In genomic region chr11:70027397-70027796, GRCm38 (mm10) we compare ENCODE assay signal across 9 mouse cellular contexts. TPM values are rescaled to one million over a fixed set of nuclear protein-coding genes. Genes with fewer than 3 reads are reported as not detected.
DNase-seq lines count a peak whose midpoint lies in the region; ATAC-seq lines count a peak whose summit lies in the region.
"Had no signal": no experiment of that assay in that cellular context is flagged by ENCODE, and none has a peak within 500 bp of the region (broad histone marks: within the 10 kb centered on the region; RNA-seq: fewer than 3 reads in every experiment).

No protein-coding gene starts in this region.

- WGBS in midbrain, embryonic 13.5 days: 27% methylated on average over 9 of the region's 9 CpGs

- peak overlapping the region; percentile 74 for H3K4me2 ChIP-seq in midbrain, embryonic 13.5 days (replicated peaks)

- peak overlapping the region; percentile 57 for H3K9ac ChIP-seq in midbrain, embryonic 13.5 days (replicated peaks)

- no peaks in the 10 kb centered on the region for H3K27me3 ChIP-seq in midbrain, embryonic 13.5 days

- H3K27ac ChIP-seq in midbrain, embryonic 13.5 days: peak overlapping the region; percentile 96

- intact Hi-C loops in heart, postnatal 25 days (cut with DNase I): no loop called here

- H3K4me1 ChIP-seq in midbrain, embryonic 13.5 days (replicated peaks): peaks cover 85% of the 10 kb centered on the region

- peak overlapping the region; percentile 43 for H3K4me3 ChIP-seq in midbrain, embryonic 13.5 days (replicated peaks)

- no peaks in the 10 kb centered on the region for H3K9me3 ChIP-seq in midbrain, embryonic 13.5 days

- no peak for ATAC-seq in cerebellum, adult (ENCODE audit: insufficient number of reproducible peaks, low FRiP score, low TSS enrichment)
- no peak for ATAC-seq in midbrain, embryonic 13.5 days
- no peak for ATAC-seq in inflammation-experienced regulatory T-cells, adult 6 months

- DNase-seq in cerebellum, adult 18-20 months: peak; percentile 68 to 77
- peak; percentile 43 for DNase-seq in retina, postnatal 1 day
- DNase-seq in retina, embryonic 14.5 days (ENCODE audit: low spot score): no peak
- DNase-seq in heart, postnatal 25 days (ENCODE audit: low spot score): peak; percentile 34
- no peak for DNase-seq in ovary, postnatal 14 days (ENCODE audit: low spot score)

- H3K36me3 ChIP-seq in midbrain, embryonic 13.5 days: peaks cover 20% of the 10 kb centered on the region

RNA-seq across cellular contexts. Expression of gene Dlg4, which starts 10.7 kb away (rescaled TPM):
- total RNA-seq in heart, postnatal 25 days (2021): 1 to 10 TPM; 6.6 to 8.1 TPM
- 34.9 and 37.2 TPM in 2 replicates for polyA plus RNA-seq in midbrain, embryonic 13.5 days (2015; fragmentation: Nextera tagmentation; extraction: Ambion mirVana)
- polyA plus RNA-seq in inflammation-experienced regulatory T-cells, adult 6 months (2017; shearing (Covaris generic)): 10 to 100 TPM in 2 of 3 experiments, 1 to 10 TPM in 1; 7.1 to 14.6 (median 11.2) TPM

RNA-seq across cellular contexts. Expression of gene Acadvl, which starts 12.2 kb away (rescaled TPM):
- total RNA-seq in heart, postnatal 25 days (2021): 1,000 to 10,000 TPM; 1,206 to 1,290 TPM
- 48.4 and 51.7 TPM in 2 replicates for polyA plus RNA-seq in midbrain, embryonic 13.5 days (2015; fragmentation: Nextera tagmentation; extraction: Ambion mirVana)
- 100 to 1,000 TPM; 110 to 132 (median 128) TPM for polyA plus RNA-seq in inflammation-experienced regulatory T-cells, adult 6 months (2017; shearing (Covaris generic))

RNA-seq across cellular contexts. Expression of gene Asgr1, which starts 26.5 kb away (rescaled TPM):
- not detected for total RNA-seq in heart, postnatal 25 days (2021)
- polyA plus RNA-seq in midbrain, embryonic 13.5 days (2015; fragmentation: Nextera tagmentation; extraction: Ambion mirVana): 0.97 and 1.1 TPM in 2 replicates
- polyA plus RNA-seq in inflammation-experienced regulatory T-cells, adult 6 months (2017; shearing (Covaris generic)): not detected
- total RNA-seq: CH12.LX had no signal

RNA-seq across cellular contexts. Expression of gene Dvl2, which starts 27.0 kb away (rescaled TPM):
- 1 to 10 TPM; 3.9 to 5.2 TPM for total RNA-seq in heart, postnatal 25 days (2021)
- 27.6 and 35.4 TPM in 2 replicates for polyA plus RNA-seq in midbrain, embryonic 13.5 days (2015; fragmentation: Nextera tagmentation; extraction: Ambion mirVana)
- 1 to 10 TPM; 2.5 to 5.0 (median 4.9) TPM for polyA plus RNA-seq in inflammation-experienced regulatory T-cells, adult 6 months (2017; shearing (Covaris generic))

RNA-seq across cellular contexts. Expression of gene Phf23, which starts 31.8 kb away (rescaled TPM):
- total RNA-seq in heart, postnatal 25 days (2021): 10 to 100 TPM; 22.6 to 25.3 TPM
- polyA plus RNA-seq in midbrain, embryonic 13.5 days (2015; fragmentation: Nextera tagmentation; extraction: Ambion mirVana): 74.2 and 82.2 TPM in 2 replicates
- polyA plus RNA-seq in inflammation-experienced regulatory T-cells, adult 6 months (2017; shearing (Covaris generic)): 10 to 100 TPM; 32.7 to 38.3 (median 36.0) TPM

Comparison
In these comparisons a context has a peak if more than half of its experiments do, and no peak if none do; other contexts are left out.
1. DNase-seq: peak in cerebellum, adult 18-20 months (2 of 2), retina, postnatal 1 day (single experiment) and heart, postnatal 25 days (single experiment); none in retina, embryonic 14.5 days (single experiment) and ovary, postnatal 14 days (single experiment).